Mouse (Mus musculus) lung, postnatal 0 days (tissue): ENCODE data around the gene Cyp17a1.

ENCODE experiments used
- CTCF ChIP-seq: IDR thresholded peaks from 2 replicates; pipeline ENCODE4 v1.5.1; 2016; ENCODE audit warnings: antibody characterized with exemption, mild to moderate bottlenecking
- EP300 ChIP-seq: IDR thresholded peaks from 2 replicates; pipeline ENCODE4 v1.6.1; 2016; ENCODE audit warnings: antibody characterized with exemption, mild to moderate bottlenecking, control low read depth

- no peak for TF ChIP-seq CTCF
- TF ChIP-seq EP300 = no peak
Measured at GRCm38 (mm10) chr19:46619518-46619917, 53.5 kb downstream of the Cyp17a1 start.
